Mouse (Mus musculus): ENCODE measurements around the gene Zfp952. TPM values are rescaled to one million over a fixed set of nuclear protein-coding genes. Genes with fewer than 3 reads are reported as not detected.
"Not testable (repeated sequence)": the region's sequence is repeated elsewhere in the genome, so short reads cannot be mapped to it uniquely, and the experiment has no call there.

Gene Zfp952
- total and polyA plus RNA-seq, 3 experiments, result 4.2 to 5.7 (median 5.5) TPM

- TF ChIP-seq NELFE (IDR thresholded peaks at IDR 0.05; ENCODE audit: low read depth, low read length) (no peak), CTCF (conservative IDR thresholded peaks at IDR 0.05 in 1 of 2, IDR thresholded peaks at IDR 0.05 in 1 of 2; ENCODE audit: low read depth in 2 of 2, low read length in 2 of 2) (peak in 1 of 2 experiments; percentile 67; a peak in 3 of 4 replicates), ZNF384 (IDR thresholded peaks at IDR 0.05; ENCODE audit: low read depth, low read length) (no peak)
Observed at GRCm38 (mm10) chr17:33008337-33008736, 15.4 kb downstream of the Zfp952 start (continued).

GRCm38 (mm10) chr17:33020434-33020833, 27.5 kb downstream of the Zfp952 start:
- Histone ChIP-seq H3K9me3 (replicated peaks; ENCODE audit: low read length) (peaks cover 37% of the 10 kb centered on the region), H3K36me3 (replicated peaks in 1 of 2; ENCODE audit: control insufficient read depth in 1 of 2, insufficient read depth in 1 of 2, low read length in 1 of 2) (peaks cover 25 to 55% of the 10 kb centered on the region in 2 experiments)
- H3K4me1 ChIP-seq (ENCODE audit: control insufficient read depth in 1 of 2, insufficient read depth in 2 of 2); H3K4me2 ChIP-seq (ENCODE audit: insufficient read depth, low read depth, poor library complexity, severe bottlenecking); H3K27ac ChIP-seq (ENCODE audit: insufficient read depth, low read depth); H3K79me2 ChIP-seq (replicated peaks; ENCODE audit: control insufficient read depth, extremely low read depth, insufficient read depth, poor library complexity, severe bottlenecking); DNase-seq (ENCODE audit: extremely low read depth); in situ Hi-C loops (cut with MboI; ENCODE audit: low pct_ligation_motif_present, low pct_unique_long_range_greater_than_20kb, low sequenced_read_pairs); H3K9ac ChIP-seq (ENCODE audit: insufficient read depth, low read depth); H3K4me3 ChIP-seq (replicated peaks in 1 of 3; ENCODE audit: low read depth in 2 of 3, low read length in 2 of 3, poor library complexity in 1 of 3); dilution Hi-C loops (cut with MboI; ENCODE audit: extremely low pct_ligation_motif_present, extremely low pct_unique_long_range_greater_than_20kb, low sequenced_read_pairs); H3K27me3 ChIP-seq (replicated peaks): not testable (repeated sequence)

GRCm38 (mm10) chr17:33032376-33032775, 39.4 kb downstream of the Zfp952 start:
- peak overlapping the region in 2 of 3 experiments; percentile 90 to 97 for H3K4me3 ChIP-seq (replicated peaks in 1 of 3; ENCODE audit: low read depth in 2 of 3, low read length in 2 of 3, poor library complexity in 1 of 3)
- dilution Hi-C loops (cut with MboI; ENCODE audit: extremely low pct_ligation_motif_present, extremely low pct_unique_long_range_greater_than_20kb, low sequenced_read_pairs), result no loop called here

GRCm38 (mm10) chr17:33032900-33033891, 40.3 kb downstream of the Zfp952 start, which contains the start of gene Zfp763:
Zfp763 (minus strand) TSS chr17:33033402.
- Histone ChIP-seq H3K27ac (ENCODE audit: insufficient read depth, low read depth) (no peak within 1 kb of the TSS), H3K36me3 (replicated peaks in 1 of 2; ENCODE audit: control insufficient read depth in 1 of 2, insufficient read depth in 1 of 2, low read length in 1 of 2) (no peaks in the 10 kb centered on the region)
- TF ChIP-seq MAFK (IDR thresholded peaks at IDR 0.05; ENCODE audit: insufficient replicate concordance, low read length) (no peak), EP300 (IDR thresholded peaks at IDR 0.05; ENCODE audit: low read length) (no peak), CHD1 (IDR thresholded peaks at IDR 0.05; ENCODE audit: low read depth, low read length) (no peak), PAX5 (IDR thresholded peaks at IDR 0.05; ENCODE audit: low read length) (no peak), USF2 (conservative IDR thresholded peaks at IDR 0.05; ENCODE audit: low read depth, low read length) (no peak), ZMIZ1 (IDR thresholded peaks at IDR 0.05; ENCODE audit: low read depth, low read length) (no peak), MYC (IDR thresholded peaks at IDR 0.05; ENCODE audit: low read depth, low read length) (no peak), NRF1 (IDR thresholded peaks at IDR 0.05; ENCODE audit: low read depth, low read length) (peak; percentile 49; the same call in 1 of the 2 replicates), UBTF (IDR thresholded peaks at IDR 0.05; ENCODE audit: low read depth, low read length) (no peak), ZC3H11A (IDR thresholded peaks at IDR 0.05; ENCODE audit: low read depth, low read length) (no peak), MAX (IDR thresholded peaks at IDR 0.05; ENCODE audit: low read length) (no peak), HCFC1 (IDR thresholded peaks at IDR 0.05; ENCODE audit: low read depth, low read length) (peak; percentile 66), IRF4 (IDR thresholded peaks at IDR 0.05; ENCODE audit: low read depth, low read length) (no peak), ZKSCAN1 (IDR thresholded peaks at IDR 0.05; ENCODE audit: borderline replicate concordance, low read depth, low read length) (no peak), ZNF384 (IDR thresholded peaks at IDR 0.05; ENCODE audit: low read depth, low read length) (no peak)

More at GRCm38 (mm10) chr17:33032376-33032775, 39.4 kb downstream of the Zfp952 start:
- Histone ChIP-seq H3K27me3 (replicated peaks) (no peaks in the 10 kb centered on the region), H3K9me3 (replicated peaks; ENCODE audit: low read length) (peaks cover 2% of the 10 kb centered on the region), H3K79me2 (replicated peaks; ENCODE audit: control insufficient read depth, extremely low read depth, insufficient read depth, poor library complexity, severe bottlenecking) (no peaks in the 10 kb centered on the region; the same call in 1 of the 2 replicates), H3K9ac (ENCODE audit: insufficient read depth, low read depth) (peak overlapping the region; percentile 1), H3K4me2 (ENCODE audit: insufficient read depth, low read depth, poor library complexity, severe bottlenecking) (peak overlapping the region; percentile 79), H3K4me1 (ENCODE audit: control insufficient read depth in 1 of 2, insufficient read depth in 2 of 2) (peaks cover 2 to 9% of the 10 kb centered on the region in 2 experiments; a peak in 2 of 4 replicates), H3K27ac (ENCODE audit: insufficient read depth, low read depth) (no peak overlapping the region), H3K36me3 (replicated peaks in 1 of 2; ENCODE audit: control insufficient read depth in 1 of 2, insufficient read depth in 1 of 2, low read length in 1 of 2) (peaks cover 0 to 2% of the 10 kb centered on the region in 2 experiments)
- peak; percentile 6 for DNase-seq (ENCODE audit: extremely low read depth)
- in situ Hi-C loops (cut with MboI; ENCODE audit: low pct_ligation_motif_present, low pct_unique_long_range_greater_than_20kb, low sequenced_read_pairs), result no loop called here
- TF ChIP-seq NELFE (IDR thresholded peaks at IDR 0.05; ENCODE audit: low read depth, low read length) (no peak), RAD21 (IDR thresholded peaks at IDR 0.05; ENCODE audit: low read depth, low read length) (no peak), TBP (conservative IDR thresholded peaks at IDR 0.05; ENCODE audit: low read depth, low read length) (no peak), POLR2AphosphoS2 (IDR thresholded peaks at IDR 0.05; ENCODE audit: low read depth, low read length) (no peak), GABPA (IDR thresholded peaks at IDR 0.05; ENCODE audit: insufficient replicate concordance, low read depth, low read length) (no peak), BHLHE40 (IDR thresholded peaks at IDR 0.05; ENCODE audit: low read depth, low read length) (no peak), TCF12 (IDR thresholded peaks at IDR 0.05; ENCODE audit: low read depth, low read length) (no peak), CHD2 (IDR thresholded peaks at IDR 0.05; ENCODE audit: low read length) (no peak), JUND (conservative IDR thresholded peaks at IDR 0.05; ENCODE audit: low read depth, low read length) (no peak; the same call in 1 of the 2 replicates), ZC3H11A (IDR thresholded peaks at IDR 0.05; ENCODE audit: low read depth, low read length) (no peak)

More at GRCm38 (mm10) chr17:33032900-33033891, 40.3 kb downstream of the Zfp952 start, which contains the start of gene Zfp763:
- Histone ChIP-seq H3K4me1 (ENCODE audit: control insufficient read depth in 1 of 2, insufficient read depth in 2 of 2) (peaks cover 2 to 9% of the 10 kb centered on the region in 2 experiments; a peak in 2 of 4 replicates), H3K9me3 (replicated peaks; ENCODE audit: low read length) (no peaks in the 10 kb centered on the region), H3K4me2 (ENCODE audit: insufficient read depth, low read depth, poor library complexity, severe bottlenecking) (peak within 1 kb of the TSS; percentile 79), H3K79me2 (replicated peaks; ENCODE audit: control insufficient read depth, extremely low read depth, insufficient read depth, poor library complexity, severe bottlenecking) (no peaks in the 10 kb centered on the region; the same call in 1 of the 2 replicates), H3K4me3 (replicated peaks in 1 of 3; ENCODE audit: low read depth in 2 of 3, low read length in 2 of 3, poor library complexity in 1 of 3) (peak within 1 kb of the TSS; percentile 90 to 97 (median 94)), H3K9ac (ENCODE audit: insufficient read depth, low read depth) (peak within 1 kb of the TSS; percentile 1), H3K27me3 (replicated peaks) (no peaks in the 10 kb centered on the region)
- in situ Hi-C loops (cut with MboI; ENCODE audit: low pct_ligation_motif_present, low pct_unique_long_range_greater_than_20kb, low sequenced_read_pairs) (no loop called here), dilution Hi-C loops (cut with MboI; ENCODE audit: extremely low pct_ligation_motif_present, extremely low pct_unique_long_range_greater_than_20kb, low sequenced_read_pairs) (no loop called here)
- peak; percentile 89 for DNase-seq (ENCODE audit: extremely low read depth)

Measured in CH12.LX (cell line).